22 mouse cellular contexts compared by ENCODE assay signal in the genomic region with DNA sequence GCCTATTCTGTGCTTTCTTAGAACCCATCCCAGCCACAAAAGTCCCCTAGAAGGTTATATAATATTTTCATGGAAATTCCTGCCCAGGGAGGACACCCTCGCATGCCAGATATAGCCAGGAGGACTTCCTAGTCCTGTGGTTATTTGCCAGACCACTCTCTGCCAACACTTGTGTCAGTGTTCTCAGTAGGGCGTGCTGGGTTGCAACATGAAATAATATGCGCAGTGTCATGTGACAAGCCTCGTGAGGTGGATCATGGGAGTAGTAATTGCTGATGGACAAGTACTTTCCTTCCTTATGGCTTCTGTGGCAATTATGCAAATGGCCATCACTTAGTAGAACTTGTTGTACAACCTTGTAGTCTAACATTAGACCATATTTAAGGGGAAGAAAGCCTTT. TPM values are rescaled to one million over a fixed set of nuclear protein-coding genes. Genes with fewer than 3 reads are reported as not detected.
"Had no signal": no experiment of that assay in that cellular context is flagged by ENCODE, and none has a peak within 500 bp of the region (broad histone marks: within the 10 kb centered on the region; RNA-seq: fewer than 3 reads in every experiment).

No protein-coding gene starts in this region.

- H3K9ac ChIP-seq: limb, embryonic 12.5 days; limb, embryonic 15.5 days; liver, embryonic 14.5 days; liver, postnatal 0 days; midbrain, embryonic 12.5 days; midbrain, embryonic 15.5 days; neural tube, embryonic 13.5 days had no signal

- ATAC-seq: liver, postnatal 0 days; midbrain, embryonic 15.5 days had no signal

- H3K4me3 ChIP-seq: limb, embryonic 12.5 days; limb, embryonic 15.5 days; midbrain, embryonic 12.5 days; midbrain, embryonic 15.5 days; neural tube, embryonic 13.5 days had no signal

- H3K4me2 ChIP-seq: limb, embryonic 12.5 days; limb, embryonic 15.5 days; liver, embryonic 11.5 days; midbrain, embryonic 12.5 days; midbrain, embryonic 15.5 days; neural tube, embryonic 13.5 days had no signal

- H3K27ac ChIP-seq: limb, embryonic 12.5 days; limb, embryonic 15.5 days; liver, embryonic 14.5 days; macrophage; midbrain, embryonic 12.5 days; midbrain, embryonic 15.5 days; neural tube, embryonic 13.5 days had no signal

- H3K9me3 ChIP-seq: limb, embryonic 12.5 days; limb, embryonic 15.5 days; midbrain, embryonic 12.5 days; midbrain, embryonic 15.5 days; neural tube, embryonic 13.5 days had no signal

- DNase-seq: kidney, adult 18-20 months; kidney, adult 9 months; kidney, postnatal 14 days; kidney, postnatal 4 days; left cerebral cortex, postnatal 4 days; liver, postnatal 0 days; retina, postnatal 1 day; right cerebral cortex, postnatal 25 days; thymus, adult 2 months; thymus, postnatal 14 days; thymus, postnatal 4 days had no signal

- H3K27me3 ChIP-seq: limb, embryonic 12.5 days; limb, embryonic 15.5 days; midbrain, embryonic 12.5 days; midbrain, embryonic 15.5 days; neural tube, embryonic 13.5 days had no signal

- H3K36me3 ChIP-seq: limb, embryonic 12.5 days; limb, embryonic 15.5 days; midbrain, embryonic 12.5 days; midbrain, embryonic 15.5 days; neural tube, embryonic 13.5 days had no signal

- H3K4me1 ChIP-seq: limb, embryonic 12.5 days; limb, embryonic 15.5 days; midbrain, embryonic 12.5 days; midbrain, embryonic 15.5 days; neural tube, embryonic 13.5 days had no signal

RNA-seq across cellular contexts. Expression of gene Slc9a4, which starts 11.1 kb away (rescaled TPM):
- total RNA-seq: neutrophil, adult 5-6 weeks had no signal
- polyA plus RNA-seq: limb, embryonic 12.5 days; limb, embryonic 15.5 days; liver, embryonic 11.5 days; liver, embryonic 14.5 days; liver, postnatal 0 days; lung, embryonic 16.5 days; midbrain, embryonic 12.5 days; midbrain, embryonic 15.5 days; small intestine, adult 2 months had no signal
